Mouse (Mus musculus) megakaryocyte, adult 5-6 weeks (primary cell): ENCODE measurements at regions not wholly inside any gene's neighbourhood (a gene's known extent, or its start where the extent isn't known, plus 50 kb on each side); places are given as distances from the start of the nearest gene placed in this dataset.

Source experiments
- ATAC-seq: 2 replicates; pipeline ENCODE4 v1.8.0; 2016; ENCODE audit warnings: mild to moderate bottlenecking, inconsistent platforms; ENCODE audit not compliant: poor library complexity, severe bottlenecking

DNA sequence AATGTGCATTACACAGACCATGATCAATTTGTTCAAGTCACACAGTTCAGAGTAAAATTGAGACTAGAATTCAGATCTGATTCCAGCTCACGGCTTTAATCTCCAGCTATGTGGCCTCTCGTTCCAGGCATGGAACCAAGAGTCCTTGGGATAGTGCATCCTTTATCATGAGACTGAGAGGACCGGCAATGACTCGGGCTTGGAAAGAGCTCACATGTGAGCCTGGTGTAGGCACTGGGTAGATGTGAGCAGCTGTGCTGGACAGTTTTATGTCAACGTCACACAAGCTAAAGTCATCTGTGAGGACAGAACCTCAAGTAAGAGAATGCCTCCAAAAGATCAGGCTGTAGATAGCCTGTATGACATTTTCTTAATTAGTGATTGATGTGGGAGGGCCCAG is 228.3 kb downstream of the Plpp3 start:
- ATAC-seq, result no peak

GRCm38 (mm10) chr4:105390378-105390777 is 233.2 kb downstream of the Plpp3 start:
- ATAC-seq, result no peak

- ATAC-seq, result no peak
These were observed 237.2 kb downstream of the Plpp3 start for GRCm38 (mm10) chr4:105394366-105394765.

DNA sequence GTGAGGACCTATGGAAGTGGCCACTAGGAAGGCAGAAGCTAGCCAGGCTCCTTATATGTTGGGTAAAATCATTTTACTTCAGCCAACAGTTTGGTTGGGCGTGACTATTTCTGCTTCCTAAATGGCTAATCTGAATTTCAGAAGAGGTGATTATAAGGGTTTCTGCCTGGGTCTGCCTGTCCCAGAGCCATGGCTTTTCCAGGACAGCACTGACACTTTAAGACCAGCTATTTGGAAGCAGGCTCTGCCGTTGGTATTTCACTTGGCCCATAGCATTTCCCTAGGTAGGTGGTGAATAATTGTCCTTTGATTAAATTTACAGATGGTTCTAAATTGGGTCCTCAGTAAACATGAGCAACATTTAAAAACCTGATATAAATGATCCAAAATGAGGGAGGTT is 240.3 kb downstream of the Plpp3 start:
- ATAC-seq, result no peak

- ATAC-seq, result no peak
These were observed 244.9 kb downstream of the Plpp3 start for GRCm38 (mm10) chr4:105402021-105402420.

DNA sequence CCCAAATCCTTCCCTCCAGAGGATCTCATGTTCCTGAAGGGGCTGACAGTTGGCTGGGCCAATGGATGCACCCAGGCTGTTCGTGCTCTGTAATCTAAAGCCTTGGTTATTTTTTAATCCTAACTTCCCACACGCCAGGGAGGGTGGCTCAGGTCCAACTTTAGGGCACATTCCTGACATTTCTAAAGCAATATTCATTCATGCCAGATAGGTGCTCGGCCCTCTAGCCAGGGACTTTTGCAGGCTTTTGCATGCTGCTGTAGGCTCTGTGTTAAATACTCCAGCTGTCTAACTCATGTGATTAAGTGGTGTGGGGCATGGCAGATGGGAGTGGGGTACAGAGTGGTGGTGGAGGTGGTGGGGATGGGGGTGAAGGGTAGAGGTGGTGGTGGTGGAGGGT is 246.0 kb downstream of the Plpp3 start:
- ATAC-seq, result no peak

- ATAC-seq, result no peak
These were observed 246.5 kb downstream of the Plpp3 start for GRCm38 (mm10) chr4:105403686-105404085.

GRCm38 (mm10) chr4:105405728-105406127 is 248.6 kb downstream of the Plpp3 start:
- ATAC-seq, result no peak

GRCm38 (mm10) chr4:105406786-105407464 is 249.8 kb downstream of the Plpp3 start:
- ATAC-seq, result no peak

- ATAC-seq, result no peak
These were observed 251.7 kb downstream of the Plpp3 start for GRCm38 (mm10) chr4:105408896-105409295.

GRCm38 (mm10) chr4:105417166-105417565 is 260.0 kb downstream of the Plpp3 start:
- no peak for ATAC-seq

GRCm38 (mm10) chr4:105422466-105422865 is 265.3 kb downstream of the Plpp3 start:
- no peak for ATAC-seq

GRCm38 (mm10) chr4:105423727-105424201 is 266.6 kb downstream of the Plpp3 start:
- ATAC-seq, result no peak

DNA sequence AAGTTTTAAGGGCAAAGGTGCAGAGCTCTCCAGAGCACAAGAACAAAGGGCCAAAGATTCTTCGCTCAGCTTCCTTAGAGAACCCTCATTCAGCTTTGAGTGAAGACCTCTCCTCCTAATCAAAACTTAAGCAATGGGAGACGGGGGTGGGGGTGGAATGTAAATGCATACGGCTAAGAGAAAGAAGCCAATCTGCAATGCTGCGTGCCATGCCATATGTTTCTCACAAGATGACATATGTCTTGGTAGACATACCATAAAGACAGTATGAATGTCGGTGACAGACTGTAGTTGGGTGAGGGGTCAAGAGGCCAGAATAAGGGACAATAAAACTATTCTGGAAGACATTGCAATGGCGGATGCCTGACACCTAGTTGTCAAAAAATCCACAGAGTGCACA is 267.9 kb downstream of the Plpp3 start:
- no peak for ATAC-seq

- no peak for ATAC-seq
These were observed 270.4 kb downstream of the Plpp3 start for GRCm38 (mm10) chr4:105427581-105427980.

DNA sequence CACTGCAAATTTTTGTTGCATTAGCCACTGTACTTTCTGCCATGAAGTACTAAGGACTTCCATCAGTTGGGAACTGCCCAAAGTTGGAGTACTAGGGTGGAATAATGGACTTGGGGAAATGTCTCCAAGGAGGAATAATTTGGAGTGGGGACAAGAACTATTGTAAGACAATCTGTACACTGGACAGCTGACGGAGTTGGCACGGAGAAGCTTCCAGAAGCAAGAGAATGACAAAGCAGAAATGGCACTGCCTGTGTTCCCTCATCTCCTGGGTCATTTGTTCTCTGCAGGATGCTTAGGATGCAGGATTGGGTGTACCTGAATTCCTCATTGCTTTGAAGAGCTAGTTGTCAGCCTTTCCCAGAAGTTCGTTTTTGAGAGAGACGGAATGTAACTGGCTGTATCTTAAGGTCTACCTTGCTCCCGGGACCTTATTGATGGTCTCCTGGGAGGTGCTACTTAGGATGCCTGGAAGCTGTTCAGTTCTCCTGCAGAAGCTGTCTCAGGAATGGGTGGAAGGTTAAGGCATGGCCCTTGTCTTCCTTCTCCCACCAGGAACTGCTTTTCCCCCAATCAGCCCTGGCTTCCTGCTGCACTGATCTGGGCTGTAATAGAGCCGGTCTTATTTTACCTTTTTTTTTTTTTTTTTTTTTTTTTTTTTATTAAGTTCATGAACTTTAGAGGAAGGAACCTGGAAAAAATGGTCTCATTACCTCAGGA is 272.4 kb downstream of the Plpp3 start:
- ATAC-seq, result no peak

GRCm38 (mm10) chr4:105432461-105432860 is 275.3 kb downstream of the Plpp3 start:
- ATAC-seq, result no peak

GRCm38 (mm10) chr4:105437141-105437540 is 280.0 kb downstream of the Plpp3 start:
- no peak for ATAC-seq

DNA sequence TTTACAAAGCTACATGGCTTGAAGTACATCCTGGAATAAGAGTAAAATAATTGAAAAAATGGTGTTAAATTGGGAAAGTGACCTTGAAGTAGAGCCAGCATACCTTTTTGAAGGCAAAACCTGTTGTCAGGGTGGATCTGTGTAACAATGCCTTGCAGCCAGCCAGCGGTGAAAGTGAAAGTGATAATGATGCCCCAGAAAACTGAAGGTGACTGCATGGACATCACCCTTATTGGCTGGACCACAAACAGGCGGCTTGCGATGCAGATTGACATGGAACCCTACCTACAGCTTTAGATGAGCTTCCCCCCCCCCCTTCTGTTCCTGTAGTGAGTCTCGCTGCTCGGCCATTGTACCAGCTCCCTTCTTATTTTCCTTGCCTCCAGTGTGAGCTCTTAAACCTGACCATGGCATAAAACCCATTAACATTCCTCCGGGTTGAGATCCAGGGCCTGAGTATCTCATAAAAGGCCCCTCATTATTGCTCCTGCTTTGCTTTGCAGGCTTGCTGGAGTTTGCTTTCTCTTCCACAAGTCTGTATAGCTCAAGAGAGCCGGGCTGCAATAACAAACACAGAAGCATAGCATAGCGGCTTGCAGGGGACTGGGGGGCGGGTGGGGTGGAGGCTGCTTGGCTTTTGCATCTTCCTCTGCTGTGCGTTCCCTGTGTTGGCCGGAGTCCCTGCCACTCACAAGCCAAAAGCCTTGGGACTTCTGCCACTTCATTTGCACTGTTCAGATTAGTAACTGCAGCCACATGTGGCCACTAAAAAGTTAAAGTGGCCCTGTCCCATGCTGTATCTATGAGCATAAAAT is 292.1 kb downstream of the Plpp3 start:
- no peak for ATAC-seq

- ATAC-seq, result no peak
These were observed 293.7 kb downstream of the Plpp3 start for GRCm38 (mm10) chr4:105450881-105451280.

DNA sequence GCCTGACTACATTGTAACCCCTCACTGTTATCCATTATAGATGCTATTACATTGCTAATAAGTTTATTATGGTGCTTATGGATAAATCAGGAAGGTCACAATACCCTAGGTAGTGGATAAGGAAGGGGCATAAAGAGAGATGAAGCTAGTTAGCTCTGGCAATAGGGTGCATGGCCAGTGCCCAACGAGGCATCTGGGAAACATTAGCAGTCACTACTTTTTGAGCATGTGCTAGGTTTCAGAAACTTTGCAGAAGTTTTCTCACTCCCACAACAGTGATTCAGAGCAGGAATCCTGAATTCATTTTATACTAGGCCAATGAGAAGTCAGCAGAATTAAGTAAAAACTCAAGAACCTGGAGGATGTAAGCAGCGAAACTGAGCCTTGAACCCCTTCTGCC is 294.7 kb downstream of the Plpp3 start:
- no peak for ATAC-seq
